Mouse (Mus musculus) retina, postnatal 1 day (tissue): ENCODE measurements around the gene Sars2.

ENCODE experiments used
- DNase-seq: peaks from one replicate; pipeline ENCODE4 v3.0.0-alpha.2; 2012

Sars2 gene

DNA sequence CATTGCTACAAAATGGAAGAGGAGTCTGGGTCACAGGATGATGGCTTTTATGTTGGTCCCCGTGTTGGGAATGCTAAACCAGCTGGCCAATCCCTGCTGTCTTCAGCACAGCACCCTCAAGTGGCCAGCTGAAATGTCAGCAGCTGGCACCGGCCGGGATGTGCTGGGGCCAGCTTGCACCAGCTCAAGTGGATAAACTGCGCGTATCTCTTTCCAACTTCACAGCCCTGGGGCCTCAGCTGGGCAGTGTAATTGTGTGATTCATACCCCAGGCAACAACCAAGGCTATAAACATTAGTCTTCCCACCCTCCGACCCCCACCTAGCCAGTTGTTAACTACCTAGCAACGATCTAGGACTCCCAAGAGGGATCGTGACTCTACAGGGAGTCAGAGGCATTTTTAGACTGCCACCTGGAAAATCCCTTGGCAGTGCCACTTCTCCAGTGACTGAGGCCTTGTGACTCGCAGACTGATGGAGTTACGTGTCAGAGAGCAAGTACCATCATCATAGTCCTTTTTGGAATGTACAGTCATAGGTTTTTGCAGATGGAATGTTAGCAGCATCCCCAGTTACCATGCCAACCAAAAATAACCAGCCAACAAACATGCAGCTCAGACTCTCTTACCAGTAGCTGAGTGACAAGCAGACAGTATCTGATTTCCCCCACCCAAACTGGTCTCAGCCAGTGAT, 14.0 kb upstream of the Sars2 start:
- DNase-seq = peak; percentile 52

DNA sequence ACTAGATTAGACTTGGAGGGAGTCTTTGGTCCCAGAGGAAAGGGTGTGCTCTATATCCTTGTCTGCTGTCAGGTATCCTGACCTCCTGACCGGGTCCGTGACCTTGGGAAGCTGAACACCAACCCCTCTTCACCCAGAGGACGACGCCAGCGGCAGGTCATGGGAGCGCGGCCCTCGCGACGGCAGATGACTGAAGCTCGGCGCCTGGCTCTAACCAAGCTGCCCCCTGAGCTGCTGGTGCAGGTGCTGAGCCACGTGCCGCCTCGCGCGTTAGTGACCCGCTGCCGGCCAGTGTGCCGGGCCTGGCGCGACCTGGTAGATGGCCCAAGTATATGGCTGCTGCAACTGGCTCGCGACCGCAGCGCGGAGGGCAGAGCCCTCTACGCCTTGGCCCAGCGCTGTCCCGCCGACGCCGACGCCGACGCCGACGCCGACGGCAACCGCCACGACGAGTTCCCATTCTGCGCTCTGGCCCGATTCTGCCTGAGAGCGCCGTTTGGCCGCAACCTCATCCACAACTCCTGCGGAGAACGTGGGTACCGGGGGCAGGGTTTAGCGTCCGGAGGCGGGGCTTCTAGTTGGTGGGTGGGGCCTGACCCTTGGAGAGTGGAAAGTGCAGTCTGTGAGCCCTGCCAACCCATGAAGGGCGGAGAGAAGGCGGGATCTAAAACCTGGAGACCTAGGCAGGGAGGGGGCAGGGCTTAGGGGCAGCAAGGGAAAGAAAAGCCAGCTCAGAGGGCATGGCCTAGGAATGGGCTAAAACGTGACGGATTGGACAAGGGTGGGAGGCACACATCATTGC, 9.2 kb upstream of the Sars2 start:
- DNase-seq = peak; percentile 94

DNA sequence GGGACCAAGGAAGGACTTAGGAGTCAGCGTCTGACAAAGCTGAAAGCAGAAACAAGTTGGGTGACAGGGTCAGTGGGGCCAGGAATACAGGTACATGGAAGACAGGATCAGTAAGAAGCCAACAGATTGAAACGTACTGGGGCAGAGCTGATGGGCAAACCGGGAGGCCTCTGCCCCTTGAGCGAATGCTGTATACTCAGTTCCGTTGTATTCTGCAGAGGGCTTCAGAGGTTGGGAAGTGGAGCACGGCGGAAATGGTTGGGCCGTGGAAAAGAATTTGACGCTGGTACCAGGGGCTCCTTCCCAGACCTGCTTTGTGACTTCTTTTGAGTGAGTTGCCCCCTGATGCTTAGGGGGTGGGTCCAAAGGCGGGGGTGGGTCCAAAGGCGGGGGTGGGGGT, 8.6 kb upstream of the Sars2 start:
- no peak for DNase-seq

DNA sequence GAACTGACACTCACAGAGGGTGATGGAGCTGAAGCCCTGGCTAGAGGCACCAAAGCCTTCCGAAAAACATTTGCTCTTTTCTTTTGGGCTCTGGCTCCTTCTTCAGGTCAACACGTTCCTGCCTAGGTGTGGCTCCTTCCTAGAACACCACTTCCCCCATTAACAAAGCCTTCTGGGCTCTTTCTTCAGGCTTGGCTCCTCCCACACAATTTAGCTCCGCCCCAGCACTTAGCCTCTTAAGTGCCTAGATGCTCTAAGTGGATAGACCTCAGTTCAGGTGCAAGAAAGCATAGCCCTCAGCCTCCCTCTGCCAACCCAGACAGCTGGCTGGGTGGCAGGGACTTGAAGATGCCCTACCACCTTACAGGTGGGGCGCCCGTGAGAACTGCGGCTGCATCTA, 6.1 kb upstream of the Sars2 start:
- DNase-seq = no peak

DNA sequence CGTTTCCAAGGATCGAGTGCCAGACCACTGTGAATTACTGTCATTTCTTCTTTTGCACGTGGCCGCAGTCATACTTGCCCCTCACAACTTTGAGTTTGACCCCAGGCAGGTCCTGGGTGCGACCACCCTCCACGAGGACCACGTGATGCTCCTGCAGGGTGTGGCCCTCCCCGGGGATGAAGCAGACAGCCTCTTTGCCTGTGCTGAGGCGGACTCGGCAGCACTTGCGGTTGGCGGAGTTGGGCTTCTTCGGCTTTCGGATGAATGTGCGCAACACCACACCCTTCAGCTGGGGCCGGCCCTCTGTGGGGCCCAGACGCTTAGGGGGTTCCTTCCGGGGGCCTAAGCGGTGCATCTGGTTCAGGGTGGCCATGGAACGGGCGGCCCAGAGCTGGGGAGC, 2.0 kb upstream of the Sars2 start:
- DNase-seq = no peak

DNA sequence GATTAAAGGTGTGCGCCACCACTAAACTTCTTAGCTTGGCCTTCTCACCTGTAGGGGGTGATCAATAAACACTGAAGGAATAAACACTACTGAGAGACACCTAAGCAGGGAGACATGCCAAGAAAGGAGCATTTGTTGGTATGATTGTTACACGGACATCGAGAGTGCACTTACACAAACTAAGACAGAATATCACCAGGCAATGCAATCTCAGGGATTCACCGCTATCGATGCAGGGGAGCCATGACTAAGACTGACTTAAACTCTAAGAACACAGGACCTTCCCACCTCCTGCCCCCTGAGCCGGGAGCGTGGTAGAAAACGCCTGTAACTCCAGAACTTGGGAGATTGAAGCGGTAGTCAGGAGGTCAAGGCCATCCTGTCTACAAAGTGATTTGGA, 843 bp upstream of the Sars2 start:
- DNase-seq = no peak

DNA sequence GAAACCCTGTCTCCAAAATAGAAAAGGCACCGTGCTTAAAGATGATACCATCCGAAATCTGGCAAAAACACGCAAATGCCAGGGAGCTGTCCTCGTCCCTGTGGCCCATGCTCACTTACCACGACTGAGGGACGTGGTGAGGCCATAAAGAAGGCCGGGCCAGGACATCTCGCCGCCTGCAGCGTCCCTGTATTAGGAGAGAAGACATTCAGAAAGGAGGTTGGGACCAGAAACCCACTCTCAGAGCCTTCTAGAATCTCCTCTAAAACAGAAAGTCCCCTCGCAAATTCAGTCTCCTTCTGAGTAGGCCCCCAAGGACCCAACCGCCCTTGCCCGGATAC, 454 bp upstream of the Sars2 start:
- DNase-seq = no peak

DNA sequence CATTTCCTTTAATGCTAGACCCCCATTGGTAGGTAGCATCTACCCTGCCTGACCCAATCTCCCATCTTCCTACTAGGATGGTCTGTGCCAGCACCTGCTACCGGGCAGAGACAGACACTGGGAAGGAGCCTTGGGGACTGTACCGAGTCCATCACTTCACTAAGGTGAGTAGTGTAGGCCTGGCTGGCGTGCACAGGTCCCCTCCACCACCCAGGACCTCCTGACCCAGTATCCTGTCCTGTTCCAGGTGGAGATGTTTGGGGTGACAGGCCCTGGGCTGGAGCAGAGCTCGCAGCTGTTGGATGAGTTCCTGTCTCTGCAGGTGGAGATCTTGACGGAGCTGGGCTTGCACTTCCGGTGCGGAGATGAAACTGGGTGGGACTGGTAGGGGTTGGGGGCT, 8.1 kb downstream of the Sars2 start:
- no peak for DNase-seq

DNA sequence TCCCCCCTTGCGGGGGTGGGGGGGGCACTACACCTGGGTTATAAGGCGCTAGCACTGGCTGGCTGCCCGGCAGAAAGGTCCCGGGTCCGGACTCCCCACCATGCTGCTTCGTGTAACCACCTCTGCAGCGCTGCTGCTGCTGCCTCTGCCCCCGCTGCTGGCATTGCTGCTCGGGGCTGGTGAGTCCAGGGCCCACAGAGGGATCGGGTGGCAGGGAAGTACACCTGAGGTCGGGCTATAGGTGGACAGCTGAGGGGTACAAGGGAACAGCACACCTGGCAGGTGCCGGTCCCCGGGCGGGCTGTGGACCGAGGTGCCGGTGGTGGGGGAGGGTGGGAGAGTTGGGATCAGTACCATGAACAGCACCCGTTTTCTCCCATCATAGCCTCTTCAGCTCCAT, 14.3 kb downstream of the Sars2 start, which contains the start of gene Ccer2:
TSS of gene Ccer2 (plus strand) at position 96 of the 400 bp plus-strand sequence.
- DNase-seq = no peak

DNA sequence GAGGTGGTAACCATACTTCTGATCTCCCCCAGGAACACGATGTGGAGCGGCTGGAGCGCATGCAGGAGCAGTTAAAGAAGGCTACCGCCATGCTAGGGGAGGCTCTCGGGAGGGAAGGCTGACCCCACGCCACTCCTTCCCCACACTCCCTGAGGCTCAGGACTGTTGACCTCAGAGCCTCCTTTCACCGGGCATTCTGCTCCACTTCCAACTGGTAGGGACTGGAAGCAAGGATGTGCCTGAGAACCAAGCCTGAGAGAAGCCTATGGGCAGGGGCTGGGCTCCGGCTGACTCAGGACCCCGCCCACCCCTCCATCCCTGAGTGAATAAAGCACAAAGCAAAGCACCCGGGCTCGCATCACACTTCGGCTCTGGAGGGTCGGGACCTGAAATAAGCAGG, 16.8 kb downstream of the Sars2 start:
- DNase-seq = no peak

DNA sequence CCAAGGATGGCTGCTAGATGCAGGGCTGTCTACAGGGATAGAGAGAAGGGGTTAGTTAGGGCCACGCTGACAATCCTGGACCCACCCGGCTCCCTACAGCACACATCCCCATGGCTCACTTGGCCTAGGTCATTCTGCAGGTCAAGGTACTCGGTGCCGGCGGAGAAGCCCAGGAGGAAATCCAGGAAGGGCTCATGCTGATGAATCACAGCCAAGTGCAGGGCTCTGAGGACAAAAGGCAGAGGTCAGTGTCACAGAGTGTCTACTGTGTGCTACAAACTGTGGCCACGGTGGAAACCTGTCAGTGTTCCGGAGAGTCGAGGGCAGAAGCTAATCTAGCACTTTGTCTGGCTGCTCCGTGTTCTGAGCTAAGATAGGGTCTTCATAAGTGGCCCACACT, 20.1 kb downstream of the Sars2 start:
- DNase-seq = no peak

DNA sequence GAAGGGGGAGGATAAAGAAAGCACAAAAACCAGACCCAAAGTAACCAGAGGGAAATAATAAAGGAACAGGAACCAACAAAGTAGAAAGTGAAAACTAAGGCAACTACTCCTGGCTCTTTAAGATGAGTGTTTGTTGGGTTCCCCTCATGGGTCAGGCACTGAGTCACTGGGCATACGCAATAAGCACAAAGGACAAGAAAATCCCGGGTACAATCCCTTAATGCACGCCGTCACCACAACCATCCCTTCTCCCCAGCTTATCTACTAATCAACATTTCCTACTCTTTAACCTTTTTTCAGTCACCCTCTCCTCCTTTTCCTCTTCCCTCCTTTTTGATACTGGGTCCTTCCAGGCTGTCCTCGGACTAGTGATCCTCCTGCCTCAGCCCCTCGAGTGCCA, 23.4 kb downstream of the Sars2 start:
- DNase-seq = no peak

DNA sequence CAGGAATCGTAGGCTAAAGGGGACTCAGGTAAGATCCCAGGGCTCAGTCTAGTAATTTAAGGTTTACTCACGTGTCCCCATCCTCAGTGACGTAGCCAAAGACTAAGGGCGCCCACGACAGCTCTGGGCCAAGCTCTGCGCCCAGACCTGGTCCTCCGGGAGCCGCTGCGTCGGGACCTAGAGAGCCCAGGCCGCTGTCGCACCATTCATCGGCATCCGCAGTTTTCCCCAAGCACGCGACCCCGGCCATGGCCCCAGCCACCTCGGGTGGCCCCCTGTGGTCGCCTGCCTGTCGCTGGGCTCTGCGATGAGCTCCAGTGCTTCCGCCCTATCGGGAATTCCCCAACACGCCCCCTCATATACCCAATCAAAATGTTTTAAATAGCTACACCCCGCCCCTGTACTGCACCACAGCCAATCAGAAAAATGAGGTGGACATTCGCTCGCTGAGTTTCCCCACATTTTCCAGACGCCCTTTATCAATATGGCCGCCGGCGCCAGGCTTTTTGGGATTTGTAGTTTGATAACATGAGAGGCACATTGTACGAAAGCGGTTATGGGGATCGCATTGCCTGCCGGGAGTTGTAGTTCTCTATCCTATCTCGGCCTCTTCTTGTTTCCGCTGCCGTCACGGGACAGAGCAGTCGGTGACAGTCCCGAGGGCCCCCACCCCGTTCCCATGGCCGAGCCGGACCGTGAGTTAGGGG, 24.5 kb downstream of the Sars2 start, which contains the start of gene Sirt2:
TSS of gene Sirt2 (plus strand) at position 563 of the 707 bp plus-strand sequence.
- peak; percentile 100 for DNase-seq

DNA sequence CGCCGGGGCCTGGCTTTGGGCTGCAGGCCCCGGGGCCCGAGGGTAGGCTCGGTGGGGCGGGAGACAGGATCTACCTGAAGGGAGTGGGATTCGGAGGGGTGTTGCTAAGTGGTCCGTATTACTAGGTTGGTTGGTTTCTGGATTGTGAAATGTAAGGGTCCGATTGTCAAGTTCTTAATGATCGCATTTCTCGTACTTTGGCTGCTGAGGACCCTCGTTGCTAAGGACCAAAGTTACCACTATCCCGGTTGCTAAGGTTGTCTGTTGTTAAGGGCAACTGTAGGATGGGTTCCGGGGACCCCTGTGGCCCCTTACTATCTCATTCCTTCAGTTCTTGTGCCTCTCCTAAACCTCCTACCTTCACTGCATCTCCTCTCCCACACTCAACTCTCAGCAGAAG, 25.1 kb downstream of the Sars2 start:
- DNase-seq = no peak

DNA sequence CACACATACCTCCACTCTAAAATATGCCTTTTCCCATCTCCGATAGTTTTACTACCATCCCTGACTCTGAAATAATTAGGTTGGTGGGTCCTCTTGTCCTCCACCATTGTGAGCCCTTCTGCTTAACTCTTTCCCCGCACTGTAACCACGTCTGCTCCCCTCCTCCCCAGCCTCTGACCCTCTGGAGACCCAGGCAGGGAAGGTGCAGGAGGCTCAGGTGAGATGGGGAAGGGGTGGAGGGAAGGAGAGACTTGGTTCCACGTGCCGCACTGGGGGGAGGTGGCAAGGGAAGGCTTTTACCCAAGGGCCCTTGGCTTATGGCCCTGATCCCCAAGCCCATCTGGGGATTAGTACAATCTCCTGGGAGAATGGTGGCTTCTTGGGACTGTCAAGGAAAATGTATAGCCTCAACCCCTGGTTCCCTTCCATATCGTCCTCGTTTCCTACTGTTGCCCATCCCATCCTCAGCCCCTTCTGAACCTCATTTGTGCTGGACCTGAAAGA, 25.7 kb downstream of the Sars2 start, which contains the start of gene Nfkbib:
TSS of gene Nfkbib (minus strand) at position 51 of the 504 bp plus-strand sequence.
- DNase-seq = peak; percentile 38

DNA sequence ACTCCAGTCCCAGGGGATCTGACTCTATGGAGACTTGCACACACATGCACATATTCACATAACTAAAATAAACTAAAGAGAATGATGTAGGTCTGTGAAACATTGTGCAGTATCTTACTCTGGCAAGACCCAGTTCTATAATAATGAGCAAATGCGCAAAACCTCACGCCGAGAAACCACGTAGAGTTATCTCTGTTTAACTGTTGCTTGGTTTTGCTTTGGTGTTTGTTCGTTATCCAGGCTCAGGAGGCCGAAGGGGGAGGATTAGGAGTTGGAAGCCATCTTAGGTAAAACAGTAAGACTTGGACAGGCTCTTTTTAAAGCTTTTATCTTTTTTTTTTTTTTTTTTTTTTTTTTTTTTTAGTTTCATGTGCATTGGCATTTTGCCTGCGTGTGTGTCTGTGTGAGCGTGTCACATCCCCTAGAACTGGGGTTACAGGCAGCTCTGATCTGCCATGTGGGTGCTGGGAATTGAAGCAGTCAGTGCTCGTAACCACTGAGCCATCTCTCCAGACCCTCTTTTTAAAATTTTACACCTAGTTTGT, 27.7 kb downstream of the Sars2 start:
- DNase-seq = no peak

DNA sequence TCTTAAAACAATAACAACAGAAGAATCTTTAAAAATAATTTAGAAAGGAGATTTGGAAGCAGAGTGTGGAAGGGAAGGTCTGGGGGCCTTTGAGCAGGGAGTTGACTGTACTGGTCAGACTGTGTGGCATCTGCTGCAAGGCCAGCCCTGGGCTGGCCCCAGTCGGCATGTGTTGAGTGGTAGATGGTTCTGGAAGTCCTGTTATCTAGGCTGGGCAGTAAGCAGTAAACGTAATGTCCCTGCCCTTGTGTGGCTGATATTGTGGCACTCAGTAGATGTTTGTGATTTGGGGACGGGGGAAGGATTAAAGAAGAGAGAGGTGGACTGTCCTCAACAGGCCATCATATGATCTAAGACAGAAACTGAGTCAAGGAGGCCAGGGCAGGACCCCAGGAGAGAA, 28.5 kb downstream of the Sars2 start:
- DNase-seq = no peak

DNA sequence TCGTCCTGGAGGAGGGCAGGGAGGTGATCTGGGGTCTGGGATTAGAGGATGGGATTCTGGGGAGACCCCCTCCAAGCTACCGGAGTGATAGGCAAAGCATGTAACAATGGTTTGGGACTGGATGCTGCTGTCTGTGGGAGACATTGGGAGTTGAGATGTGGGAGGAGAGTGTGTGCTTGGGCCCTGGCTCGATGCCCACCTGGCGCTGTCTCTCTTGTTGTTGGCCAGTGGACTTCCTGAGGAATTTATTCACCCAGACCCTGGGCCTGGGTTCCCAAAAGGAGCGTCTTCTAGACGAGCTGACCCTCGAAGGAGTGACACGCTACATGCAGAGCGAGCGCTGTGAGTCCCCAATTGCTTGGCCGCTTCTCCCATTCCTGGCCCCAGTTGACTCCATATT, 30.1 kb downstream of the Sars2 start:
- DNase-seq = no peak

DNA sequence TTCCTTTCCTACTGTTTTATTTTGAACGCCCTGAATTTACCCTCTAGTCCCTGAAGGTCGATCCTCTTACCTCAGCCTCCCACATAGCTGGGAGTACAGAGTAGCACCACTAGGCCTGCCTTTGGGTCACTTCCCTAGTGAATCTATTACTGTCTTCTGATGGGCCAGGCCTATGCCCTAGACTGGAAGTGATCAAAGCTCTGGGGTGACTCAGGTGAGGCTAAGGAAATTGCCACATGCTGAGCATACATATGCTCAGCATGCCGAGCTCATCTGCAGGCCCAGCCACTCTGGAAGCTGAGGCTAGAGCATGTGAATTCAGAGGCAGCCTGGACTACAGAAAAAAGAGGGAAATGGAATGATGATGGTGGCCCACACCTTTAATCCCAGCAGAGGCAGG, 31.4 kb downstream of the Sars2 start:
- no peak for DNase-seq

DNA sequence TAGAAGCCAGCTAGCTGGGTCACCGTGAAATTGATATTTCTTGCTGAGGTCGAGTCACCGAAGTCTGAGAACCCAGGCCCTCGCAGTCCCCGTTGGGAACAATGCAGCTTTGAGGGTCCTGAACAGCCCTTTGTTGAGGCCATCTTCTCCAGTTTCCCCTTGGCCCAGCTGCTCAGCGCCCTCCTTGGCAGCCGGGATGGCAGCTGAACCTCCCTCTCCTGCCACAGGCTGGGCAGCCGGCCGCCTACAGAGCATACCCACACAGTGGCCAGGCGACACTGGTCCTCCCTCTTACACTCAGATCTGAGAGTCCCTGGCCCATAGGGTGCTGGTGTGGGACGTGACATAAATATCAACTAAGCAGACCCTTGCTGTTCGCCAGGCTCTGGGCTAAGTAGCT, 32.4 kb downstream of the Sars2 start:
- no peak for DNase-seq

DNA sequence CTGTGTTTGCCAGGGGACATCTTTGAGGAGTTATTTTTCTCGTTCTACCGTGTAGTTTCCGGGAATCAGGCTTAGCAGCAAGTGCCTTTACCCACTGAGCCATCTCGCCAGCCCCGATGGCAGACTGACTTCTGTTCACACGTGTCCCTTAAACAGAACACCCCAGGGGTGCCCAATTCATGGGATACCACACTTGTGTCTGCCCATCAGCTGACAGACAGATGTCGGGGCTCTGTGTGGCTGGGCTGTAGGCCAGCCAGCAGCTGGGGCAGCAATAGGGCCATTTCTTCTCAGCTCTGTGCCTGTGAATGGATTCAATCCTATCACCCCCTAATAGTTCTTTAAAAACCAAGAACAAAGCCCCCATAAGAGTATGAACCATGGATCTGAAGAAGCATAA, 33.3 kb downstream of the Sars2 start:
- DNase-seq = no peak

DNA sequence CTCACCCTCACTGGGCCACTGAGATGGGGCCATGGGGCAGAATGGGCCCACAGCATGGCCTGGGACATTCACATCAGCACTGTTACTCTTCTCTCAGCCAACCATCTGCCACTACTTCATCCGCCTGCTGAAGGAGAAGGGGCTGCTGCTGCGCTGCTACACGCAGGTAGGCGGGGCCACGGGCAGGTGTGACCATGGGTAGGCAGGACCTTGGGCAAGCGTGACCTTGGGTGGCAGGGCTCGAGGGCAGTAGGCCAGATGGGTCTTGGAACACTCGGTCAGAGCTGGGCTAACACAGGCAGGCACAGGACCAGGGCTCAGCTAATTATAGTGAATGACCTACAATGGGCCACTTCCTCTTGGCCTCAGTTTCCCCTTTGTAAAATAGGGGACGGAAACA, 37.0 kb downstream of the Sars2 start:
- no peak for DNase-seq

DNA sequence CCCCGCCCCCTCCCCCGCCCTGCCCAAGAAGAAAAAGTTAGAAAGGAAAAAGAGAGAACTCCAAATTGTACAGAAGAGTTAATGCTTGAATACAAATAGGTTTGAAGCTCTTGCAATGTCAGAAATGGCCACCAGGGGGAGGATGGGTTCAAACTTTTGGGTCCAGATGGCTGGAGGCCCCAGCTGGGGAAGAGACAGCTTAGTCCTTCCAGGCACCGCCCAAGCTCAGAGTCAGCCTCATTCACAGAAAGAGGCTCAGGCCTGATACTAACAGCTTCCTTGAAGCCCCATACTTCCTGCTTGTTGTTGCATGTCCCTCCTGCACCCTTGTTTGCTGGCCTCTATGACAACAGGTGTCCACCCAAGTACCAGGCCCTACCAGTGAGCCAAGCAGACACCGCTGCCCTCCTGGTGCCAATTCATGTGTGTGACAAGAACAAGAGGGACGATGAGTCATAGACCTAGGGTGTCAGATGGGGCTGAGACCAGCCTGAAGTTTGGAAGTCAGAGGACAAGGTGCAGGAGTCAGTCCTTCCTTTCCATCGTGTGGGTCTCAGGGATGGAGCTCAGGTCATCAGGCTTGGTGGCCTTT, 38.4 kb downstream of the Sars2 start:
- DNase-seq = peak; percentile 93
